Mouse (Mus musculus): ENCODE measurements around the gene Cebpa.

GRCm38 (mm10) chr7:35118841-35119413 is at the start of gene Cebpa:
- TF ChIP-seq POLR2A (IDR thresholded peaks at IDR 0.05; ENCODE audit: extremely low read depth, insufficient read depth, low read length) (peak; percentile 99), CTCF (IDR thresholded peaks at IDR 0.05; ENCODE audit: low read depth, low read length) (peak; percentile 91)

All from liver, adult 2 months (tissue).